Mouse (Mus musculus): ENCODE results near the gene Gm3336.

Gene Gm3336

DNA sequence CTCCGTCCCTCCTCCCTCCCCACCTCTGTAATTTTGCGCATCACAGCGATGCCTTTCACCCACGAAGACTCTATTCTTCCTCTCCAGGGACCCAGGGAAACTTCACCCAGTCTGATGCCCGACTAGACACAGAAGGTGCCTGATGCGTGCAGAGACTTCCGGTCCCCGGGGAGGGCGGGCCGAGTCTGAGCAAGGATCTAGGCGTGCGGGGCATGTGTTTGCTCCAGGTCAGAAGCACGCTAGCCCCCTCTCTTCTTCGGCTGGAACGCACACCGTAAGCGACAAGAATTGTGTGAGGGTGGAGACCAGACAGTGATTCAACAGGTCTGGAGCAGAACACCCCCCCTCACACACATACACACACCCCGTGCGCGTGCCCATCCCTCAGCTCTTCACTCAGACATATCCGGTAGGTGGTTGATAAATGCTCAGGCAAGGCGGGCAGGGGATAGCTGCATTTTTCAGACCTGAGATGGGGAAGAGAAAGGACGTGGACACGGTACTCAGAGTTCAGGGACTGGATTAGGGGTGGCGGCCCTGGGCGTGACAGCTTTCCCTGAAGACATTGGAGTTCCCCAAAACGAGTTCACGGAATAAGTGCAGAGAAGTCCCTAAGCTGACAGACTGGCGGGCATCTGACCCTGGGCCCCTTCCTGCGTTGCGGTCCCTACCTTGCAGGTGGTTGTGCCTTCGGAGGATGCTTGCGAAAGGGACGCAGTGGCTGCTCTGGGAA, 47.7 kb downstream of the Gm3336 start:
- no peak for DNase-seq

- DNase-seq = no peak
Measured at GRCm38 (mm10) chr8:70766571-70767440, 48.5 kb downstream of the Gm3336 start.

GRCm38 (mm10) chr8:70767503-70767902, 49.2 kb downstream of the Gm3336 start:
- no peak for DNase-seq

- DNase-seq = no peak
Measured at GRCm38 (mm10) chr8:70768231-70768776, 50.0 kb downstream of the Gm3336 start.

DNA sequence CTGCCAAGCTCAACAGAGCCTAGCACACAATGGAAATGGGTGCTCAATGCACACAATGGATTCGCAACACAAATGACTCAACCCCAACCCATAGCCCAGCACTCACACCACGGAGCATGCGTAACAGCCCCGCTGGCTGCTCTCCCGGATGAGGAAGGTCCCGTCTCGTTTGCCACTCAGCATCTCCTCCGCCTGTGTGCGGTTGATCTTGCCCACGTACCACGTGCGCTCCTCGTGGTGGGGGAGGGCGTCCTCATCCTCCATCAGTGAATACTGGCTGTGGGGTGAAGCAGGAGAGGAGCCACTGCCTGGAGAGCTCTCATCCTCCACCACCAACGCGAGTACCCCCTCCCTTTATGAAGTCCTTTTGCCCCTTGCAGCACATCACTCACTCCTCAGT, 50.6 kb downstream of the Gm3336 start:
- no peak for DNase-seq

DNA sequence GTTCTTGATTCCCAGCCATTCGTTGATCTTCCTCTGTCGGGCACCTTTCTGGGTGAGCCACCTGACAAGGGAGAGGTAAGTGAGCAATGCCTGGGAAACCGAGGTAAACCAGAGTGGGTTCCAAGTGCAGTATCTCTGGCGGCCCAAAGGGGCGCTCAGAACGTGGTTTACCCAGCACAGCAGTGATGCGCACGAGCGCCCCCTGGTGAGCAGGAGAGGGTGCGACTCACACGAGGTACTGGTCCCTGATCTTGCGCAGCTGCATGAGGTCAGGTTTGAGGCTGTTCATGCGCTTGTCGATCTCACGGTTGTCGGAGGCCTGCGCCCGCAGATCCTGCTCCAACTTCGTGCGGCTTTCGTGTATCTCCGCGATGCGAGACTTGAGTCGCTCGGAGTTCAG, 51.0 kb downstream of the Gm3336 start:
- peak; percentile 99 for DNase-seq

GRCm38 (mm10) chr8:70769858-70770257, 51.5 kb downstream of the Gm3336 start:
- no peak for DNase-seq

DNA sequence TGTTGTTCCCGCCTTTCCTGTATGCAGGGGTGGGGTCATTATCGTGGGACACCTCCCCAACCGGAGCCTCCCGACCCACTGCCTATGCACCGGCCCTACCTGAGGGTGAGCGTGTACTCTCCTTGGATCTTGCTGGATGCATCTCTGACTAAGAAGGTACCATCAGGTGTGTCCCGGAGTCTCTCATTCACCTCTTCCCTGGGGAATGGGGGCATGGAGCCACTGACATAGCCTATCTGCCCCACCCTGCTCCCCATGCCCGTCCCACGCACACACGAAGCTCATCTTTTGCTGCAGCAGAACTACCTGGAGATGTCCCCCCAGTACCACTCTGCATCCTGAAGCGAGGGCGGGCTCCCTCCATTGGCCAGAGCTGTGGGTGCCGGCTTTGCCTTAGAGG, 52.4 kb downstream of the Gm3336 start:
- no peak for DNase-seq

DNA sequence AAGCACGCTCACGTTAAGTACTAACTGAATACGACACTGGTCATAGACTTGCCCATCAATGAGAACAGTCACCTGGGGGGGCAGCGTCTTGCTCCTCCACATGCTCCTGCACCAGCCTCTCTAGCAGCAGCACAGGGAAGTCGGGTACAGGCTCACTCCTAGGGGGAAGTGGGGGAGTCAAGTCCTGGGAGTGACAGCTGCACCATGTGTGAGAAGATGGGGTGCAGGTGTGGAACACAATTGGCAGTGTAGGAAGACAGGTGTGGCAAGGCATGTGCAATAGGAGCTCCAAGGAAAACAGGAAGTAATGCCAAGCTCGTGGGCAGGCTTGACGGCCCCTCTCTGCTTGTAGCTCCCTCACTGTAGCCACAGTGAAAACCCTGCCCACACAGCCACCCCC, 52.9 kb downstream of the Gm3336 start:
- DNase-seq = no peak

DNA sequence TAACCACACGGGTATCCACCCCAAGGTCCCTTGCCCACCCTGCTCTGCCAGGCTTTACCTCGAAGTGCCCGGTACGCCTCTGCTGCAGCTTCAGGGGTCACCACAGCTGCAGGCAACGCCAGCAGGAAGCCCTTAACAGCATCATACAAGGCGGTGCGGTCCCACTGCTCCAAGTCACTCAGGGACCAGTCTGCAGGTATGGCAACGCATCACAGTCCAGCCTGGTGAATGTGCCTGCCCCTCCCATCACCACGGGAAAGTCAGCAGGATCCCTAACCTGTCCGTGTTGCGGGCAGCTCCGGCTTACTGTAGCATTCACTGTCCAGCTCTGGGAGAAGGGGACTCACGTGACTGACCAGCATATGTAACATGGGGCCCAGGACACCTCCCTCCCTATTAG, 53.7 kb downstream of the Gm3336 start:
- no peak for DNase-seq
